Comparison of ENCODE assay signal across 11 mouse cellular contexts in the genomic region with DNA sequence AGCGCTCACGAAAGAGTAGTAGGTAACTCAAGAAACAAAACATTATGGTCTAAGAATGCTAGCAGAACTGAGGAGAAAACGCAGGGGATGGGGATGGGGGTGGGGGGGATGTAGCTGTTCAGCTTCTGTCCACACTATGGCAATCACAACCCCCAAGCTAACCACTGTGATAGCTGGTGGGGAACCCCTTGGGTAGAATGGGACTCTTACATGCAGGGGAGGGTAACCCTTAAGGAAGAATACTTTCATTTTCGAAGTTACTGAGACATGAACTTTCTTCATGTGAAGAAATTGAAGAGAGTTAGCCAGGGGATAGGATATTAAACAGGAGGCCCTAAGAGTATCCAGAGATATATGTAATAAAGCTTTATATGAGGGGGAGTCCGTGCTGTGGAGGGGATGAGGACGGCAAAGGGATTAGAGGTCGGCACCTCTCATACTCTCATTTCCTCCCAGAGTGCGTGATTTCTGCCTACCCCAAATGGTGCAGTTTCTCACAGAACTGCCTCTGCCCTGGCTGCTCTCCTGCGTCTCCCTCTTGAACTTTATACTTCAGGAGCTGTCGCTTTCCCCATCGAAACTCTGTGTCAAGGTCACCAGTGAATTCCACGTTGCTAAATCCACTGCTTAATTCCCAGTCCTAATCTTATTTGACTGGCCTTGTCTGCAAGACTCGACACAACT. TPM values are rescaled to one million over a fixed set of nuclear protein-coding genes. Genes with fewer than 3 reads are reported as not detected.
A peak's percentile ranks its signal among the peaks of the same experiment; 100 is the strongest.
DNase-seq lines count a peak whose midpoint lies in the region; ATAC-seq lines count a peak whose summit lies in the region.
"Had no signal": no experiment of that assay in that cellular context is flagged by ENCODE, and none has a peak within 500 bp of the region (broad histone marks: within the 10 kb centered on the region; RNA-seq: fewer than 3 reads in every experiment).

No protein-coding gene starts in this region.

- intact Hi-C loops in heart, postnatal 14 days (cut with DNase I) = no loop called here
- intact Hi-C loops in gastrocnemius, postnatal 14 days (cut with DNase I; ENCODE audit: low total_unique reads) = no loop called here

- H3K4me3 ChIP-seq in heart, embryonic 12.5 days = no peak overlapping the region
- H3K4me3 ChIP-seq in intestine, embryonic 15.5 days (replicated peaks) = no peak overlapping the region
- H3K4me3 ChIP-seq: limb, embryonic 12.5 days had no signal

- no peaks in the 10 kb centered on the region for H3K9me3 ChIP-seq in heart, embryonic 12.5 days (replicated peaks)
- H3K9me3 ChIP-seq in intestine, embryonic 15.5 days = no peaks in the 10 kb centered on the region
- H3K9me3 ChIP-seq: G1E; limb, embryonic 12.5 days had no signal

- ATAC-seq in heart, embryonic 12.5 days (ENCODE audit: insufficient number of reproducible peaks, low FRiP score) = no peak
- no peak for ATAC-seq in intestine, embryonic 15.5 days

- 0 out of 2 replicates have a peak overlapping the region, but pooled peaks have one; percentile 8 for H3K9ac ChIP-seq in heart, embryonic 12.5 days
- no peak overlapping the region for H3K9ac ChIP-seq in intestine, embryonic 15.5 days
- H3K9ac ChIP-seq: limb, embryonic 12.5 days had no signal

- no peaks in the 10 kb centered on the region for H3K27me3 ChIP-seq in heart, embryonic 12.5 days (replicated peaks)
- H3K27me3 ChIP-seq in intestine, embryonic 15.5 days (replicated peaks) = no peaks in the 10 kb centered on the region
- H3K27me3 ChIP-seq in splenic B cell, adult 2 months (ENCODE audit: control insufficient read depth, insufficient read depth, low read length, poor library complexity, severe bottlenecking) = no peaks in the 10 kb centered on the region

- WGBS in heart, embryonic 12.5 days = 62% methylated on average over 13 of the region's 13 CpGs
- 55% methylated on average over 13 of the region's 13 CpGs for WGBS in intestine, embryonic 15.5 days

- H3K27ac ChIP-seq in heart, embryonic 12.5 days (ENCODE audit: poor library complexity, severe bottlenecking) = no peak overlapping the region
- H3K27ac ChIP-seq in intestine, embryonic 15.5 days = no peak overlapping the region
- H3K27ac ChIP-seq: limb, embryonic 12.5 days had no signal

- H3K36me3 ChIP-seq in heart, embryonic 12.5 days = no peaks in the 10 kb centered on the region
- no peaks in the 10 kb centered on the region for H3K36me3 ChIP-seq in intestine, embryonic 15.5 days
- no peaks in the 10 kb centered on the region; the same call in 1 of the 2 replicates for H3K36me3 ChIP-seq in splenic B cell, adult 2 months (ENCODE audit: control insufficient read depth, insufficient read depth, low read length, poor library complexity, severe bottlenecking)
- H3K36me3 ChIP-seq: limb, embryonic 12.5 days had no signal

- peaks cover 54% of the 10 kb centered on the region for H3K4me1 ChIP-seq in heart, embryonic 12.5 days (replicated peaks)
- peaks cover 22% of the 10 kb centered on the region for H3K4me1 ChIP-seq in intestine, embryonic 15.5 days (replicated peaks)

- no peak for DNase-seq in heart, postnatal 14 days
- DNase-seq in retina, adult 2 months (ENCODE audit: low read depth, low spot score) = peak; percentile 74
- DNase-seq in retina, embryonic 14.5 days (ENCODE audit: low spot score) = no peak
- DNase-seq in splenic B cell, adult 2 months (ENCODE audit: low read depth, low spot score) = peak; percentile 64
- DNase-seq in urinary bladder, adult 18-20 months (ENCODE audit: low spot score in 2 of 2) = no peak
- no peak for DNase-seq in gastrocnemius, postnatal 14 days
- DNase-seq: cerebellum, adult 11 months had no signal

- peak overlapping the region; percentile 24; the same call in 1 of the 2 replicates for H3K4me2 ChIP-seq in heart, embryonic 12.5 days
- peak overlapping the region; percentile 30 for H3K4me2 ChIP-seq in intestine, embryonic 15.5 days (replicated peaks)
- H3K4me2 ChIP-seq: limb, embryonic 12.5 days had no signal

RNA-seq across cellular contexts. Expression of a gene that starts 25.4 kb away (rescaled TPM):
- polyA plus RNA-seq in heart, embryonic 12.5 days (2016; fragmentation: Nextera tagmentation; extraction: Ambion mirVana) = 14.0 and 14.3 TPM in 2 replicates
- total RNA-seq in heart, postnatal 14 days (2021) = 10 to 100 TPM; 15.7 to 16.5 TPM
- polyA plus RNA-seq in intestine, embryonic 15.5 days (2015; fragmentation: Nextera tagmentation; extraction: Ambion mirVana) = 13.3 and 15.0 TPM in 2 replicates
- total RNA-seq in gastrocnemius, postnatal 14 days (2021) = 1 to 10 TPM; 5.6 to 5.9 TPM

RNA-seq across cellular contexts. Expression of a gene that starts 25.9 kb away (rescaled TPM):
- 91.3 and 94.0 TPM in 2 replicates for polyA plus RNA-seq in heart, embryonic 12.5 days (2016; fragmentation: Nextera tagmentation; extraction: Ambion mirVana)
- total RNA-seq in heart, postnatal 14 days (2021) = 10 to 100 TPM; 69.4 to 70.4 TPM
- polyA plus RNA-seq in intestine, embryonic 15.5 days (2015; fragmentation: Nextera tagmentation; extraction: Ambion mirVana) = 151 and 155 TPM in 2 replicates
- 10 to 100 TPM; 87.1 to 94.8 TPM for total RNA-seq in gastrocnemius, postnatal 14 days (2021)

Comparison
In these comparisons a context has a peak if more than half of its experiments do, and no peak if none do; other contexts are left out.
1. DNase-seq: peak in retina, adult 2 months (single experiment) and splenic B cell, adult 2 months (single experiment); none in heart, postnatal 14 days (0 of 2), retina, embryonic 14.5 days (single experiment), urinary bladder, adult 18-20 months (0 of 2) and gastrocnemius, postnatal 14 days (single experiment).